Mouse (Mus musculus) stomach, postnatal 0 days (tissue): Measurements from ENCODE around the gene Golga4.

Source experiments
- CTCF ChIP-seq: IDR thresholded peaks from 2 replicates; pipeline ENCODE4 v1.5.1; 2016; ENCODE audit warnings: antibody characterized with exemption, low read depth, mild to moderate bottlenecking, moderate library complexity
- EP300 ChIP-seq: optimal IDR thresholded peaks from 2 replicates; pipeline ENCODE3; 2016; ENCODE audit warnings: antibody characterized with exemption

DNA sequence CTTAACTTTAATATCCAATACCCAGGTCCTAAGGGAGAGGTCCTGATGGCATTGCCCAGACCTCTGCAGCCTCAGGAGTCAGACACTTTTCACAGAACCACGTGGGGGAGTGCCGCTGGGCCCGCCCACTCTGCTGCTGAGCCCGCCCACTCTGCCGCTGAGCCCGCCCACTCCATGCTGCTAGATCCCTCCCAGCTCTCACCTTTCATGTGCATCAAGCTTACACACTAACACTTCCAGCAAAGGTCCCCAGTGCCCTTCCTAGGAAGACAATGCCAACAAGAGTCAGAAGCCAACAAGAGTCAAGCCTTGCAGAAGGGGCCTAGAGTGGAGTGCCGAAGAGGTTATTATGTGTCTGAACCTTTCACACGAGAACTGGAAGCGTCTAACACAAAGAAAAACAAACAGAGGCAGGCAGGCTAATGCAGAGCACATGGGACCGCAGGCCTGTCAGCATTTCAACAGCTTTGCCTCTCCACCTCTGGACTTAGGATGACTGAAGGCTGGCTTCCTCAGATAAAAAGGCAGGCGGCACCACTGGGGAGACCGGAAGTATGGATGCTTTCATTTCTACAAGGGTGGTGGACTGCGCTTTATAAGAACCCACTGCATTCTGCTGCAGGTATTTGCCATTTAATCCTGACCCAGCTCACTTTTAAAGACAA is 86.7 kb downstream of the Golga4 start:
- no peak for TF ChIP-seq CTCF
- TF ChIP-seq EP300: no peak
